Mouse (Mus musculus): ENCODE results near the gene Gm49395.

The Gm49395 gene

GRCm38 (mm10) chr13:115099381-115099780, 2.3 kb downstream of the Gm49395 start:
- DNase-seq (ENCODE audit: low spot score in 2 of 2) = no peak

GRCm38 (mm10) chr13:115098227-115098626, 3.5 kb downstream of the Gm49395 start:
- no peak for DNase-seq (ENCODE audit: low spot score in 2 of 2)

- DNase-seq (ENCODE audit: low spot score in 2 of 2) = no peak
Measured at GRCm38 (mm10) chr13:115096965-115097364, 4.8 kb downstream of the Gm49395 start.

GRCm38 (mm10) chr13:115096216-115096615, 5.5 kb downstream of the Gm49395 start:
- DNase-seq (ENCODE audit: low spot score in 2 of 2) = no peak

GRCm38 (mm10) chr13:115095392-115095791, 6.3 kb downstream of the Gm49395 start:
- no peak for DNase-seq (ENCODE audit: low spot score in 2 of 2)

- DNase-seq (ENCODE audit: low spot score in 2 of 2) = no peak
Measured at GRCm38 (mm10) chr13:115091511-115091910, 10.2 kb downstream of the Gm49395 start.

- no peak for DNase-seq (ENCODE audit: low spot score in 2 of 2)
Measured at GRCm38 (mm10) chr13:115090977-115091445, 10.7 kb downstream of the Gm49395 start.

GRCm38 (mm10) chr13:115090069-115090976, 11.4 kb downstream of the Gm49395 start, which contains the start of gene Pelo:
TSS of gene Pelo (minus strand) at chr13:115090186.
- peak; percentile 92 to 93 for DNase-seq (ENCODE audit: low spot score in 2 of 2)

- DNase-seq (ENCODE audit: low spot score in 2 of 2) = peak; percentile 9 to 30
Measured at GRCm38 (mm10) chr13:115089395-115090025, 12.2 kb downstream of the Gm49395 start.

- DNase-seq (ENCODE audit: low spot score in 2 of 2) = no peak
Measured at GRCm38 (mm10) chr13:115089020-115089394, 12.7 kb downstream of the Gm49395 start.

GRCm38 (mm10) chr13:115085974-115086373, 15.7 kb downstream of the Gm49395 start:
- no peak for DNase-seq (ENCODE audit: low spot score in 2 of 2)

GRCm38 (mm10) chr13:115082339-115082738, 19.4 kb downstream of the Gm49395 start:
- no peak for DNase-seq (ENCODE audit: low spot score in 2 of 2)

GRCm38 (mm10) chr13:115079996-115080585, 21.6 kb downstream of the Gm49395 start:
- no peak for DNase-seq (ENCODE audit: low spot score in 2 of 2)

- DNase-seq (ENCODE audit: low spot score in 2 of 2) = no peak
Measured at GRCm38 (mm10) chr13:115078997-115079685, 22.6 kb downstream of the Gm49395 start.

- no peak for DNase-seq (ENCODE audit: low spot score in 2 of 2)
Measured at GRCm38 (mm10) chr13:115077346-115078134, 24.2 kb downstream of the Gm49395 start.

- DNase-seq (ENCODE audit: low spot score in 2 of 2) = no peak
Measured at GRCm38 (mm10) chr13:115072386-115072785, 29.3 kb downstream of the Gm49395 start.

GRCm38 (mm10) chr13:115071431-115071830, 30.3 kb downstream of the Gm49395 start:
- no peak for DNase-seq (ENCODE audit: low spot score in 2 of 2)

- no peak for DNase-seq (ENCODE audit: low spot score in 2 of 2)
Measured at GRCm38 (mm10) chr13:115067968-115068330, 33.8 kb downstream of the Gm49395 start.

- DNase-seq (ENCODE audit: low spot score in 2 of 2) = no peak
Measured at GRCm38 (mm10) chr13:115067324-115067967, 34.3 kb downstream of the Gm49395 start.

- no peak for DNase-seq (ENCODE audit: low spot score in 2 of 2)
Measured at GRCm38 (mm10) chr13:115057555-115057954, 44.2 kb downstream of the Gm49395 start.

GRCm38 (mm10) chr13:115054783-115055182, 46.9 kb downstream of the Gm49395 start:
- DNase-seq (ENCODE audit: low spot score in 2 of 2) = no peak

Data from spleen, postnatal 14 days (tissue).